Mouse (Mus musculus): ENCODE data around the gene Rhbdf2.

GRCm38 (mm10) chr11:116575396-116575795 lies 51.4 kb downstream of the Rhbdf2 start:
- TF ChIP-seq ZNF384 (IDR thresholded peaks at IDR 0.05; ENCODE audit: low read depth, low read length) (no peak), ZC3H11A (IDR thresholded peaks at IDR 0.05; ENCODE audit: borderline replicate concordance, low read depth, low read length) (no peak)

All from ES-E14 (cell line).